Mouse (Mus musculus) left cerebral cortex, adult 2 months (tissue): ENCODE results near the gene Pik3ap1. TPM values are rescaled to one million over a fixed set of nuclear protein-coding genes. Genes with fewer than 3 reads are reported as not detected.
"Not testable (repeated sequence)": the region's sequence is repeated elsewhere in the genome, so short reads cannot be mapped to it uniquely, and the experiment has no call there.

Experiments used
- DNase-seq, 2 experiments: peaks; one replicate each; pipeline ENCODE4 v3.0.0; 2021 to 2022; ENCODE audit warnings: low spot score in 2 of 2, mixed read lengths in 1 of 2; ENCODE audit errors: extremely low spot score in 1 of 2
- H3K27ac ChIP-seq: fragments of 200-600 bp; 2 replicates; pipeline ENCODE4 v1.8.1; 2022
- H3K4me3 ChIP-seq: fragments of 200-600 bp; 2 replicates; pipeline ENCODE4 v1.8.1; 2022
- CTCF ChIP-seq: fragments of 200-600 bp; IDR thresholded peaks from 2 replicates; pipeline ENCODE4 v1.8.1; 2022; ENCODE audit warnings: antibody characterized with exemption, mild to moderate bottlenecking, moderate library complexity
- intact Hi-C: fragments of 180-260 bp; cut with DNase I; formaldehyde crosslinking; loops from one replicate; pipeline ENCODE4 v1.15.1; 2025
- total RNA-seq, 2 experiments: library from RNA; stranded (reverse); gene quantifications; 2 replicates each; pipeline ENCODE4 v1.2.3; 2021

Pik3ap1 gene
- total RNA-seq, 2 experiments from 2014 or later, result 2.4 to 2.5 TPM

- intact Hi-C loops, result loop anchor here (10.0 kb wide), 1 partner anchor 264 kb away; the partner anchor contains the start of gene Gm340
- no peak for DNase-seq
Observed at GRCm38 (mm10) chr19:41321149-41321548, 63.8 kb downstream of the Pik3ap1 start.

GRCm38 (mm10) chr19:41317315-41318095 is 67.4 kb downstream of the Pik3ap1 start:
- intact Hi-C loops, result loop anchor here (1.0 to 5.0 kb wide), 3 partner anchors 70 to 445 kb away; partner anchors contain the start of gene Pik3ap1
- Histone ChIP-seq H3K27ac (no peak overlapping the region), H3K4me3 (no peak overlapping the region)
- peak; percentile 46 to 61 for DNase-seq
- TF ChIP-seq CTCF, result peak; percentile 61

More at GRCm38 (mm10) chr19:41321149-41321548, 63.8 kb downstream of the Pik3ap1 start:
- Histone ChIP-seq H3K4me3 (no peak overlapping the region), H3K27ac (no peak overlapping the region; the same call in 1 of the 2 replicates)
- no peak for TF ChIP-seq CTCF

- no peak overlapping the region for H3K4me3 ChIP-seq
- no peak for DNase-seq
- intact Hi-C loops, result loop anchor here (5.0 kb wide), 2 partner anchors 73 to 448 kb away; partner anchors contain the start of gene Pik3ap1
Observed at GRCm38 (mm10) chr19:41314696-41315095, 70.2 kb downstream of the Pik3ap1 start.

GRCm38 (mm10) chr19:41313663-41314062 is 71.2 kb downstream of the Pik3ap1 start:
- Histone ChIP-seq H3K27ac (no peak overlapping the region), H3K4me3 (no peak overlapping the region)
- peak; percentile 66 for TF ChIP-seq CTCF
- intact Hi-C loops, result no loop called here
- no peak for DNase-seq

More at GRCm38 (mm10) chr19:41314696-41315095, 70.2 kb downstream of the Pik3ap1 start:
- TF ChIP-seq CTCF, result no peak
- no peak overlapping the region for H3K27ac ChIP-seq

GRCm38 (mm10) chr19:41312587-41312986 is 72.3 kb downstream of the Pik3ap1 start:
- DNase-seq, H3K4me3 ChIP-seq, H3K27ac ChIP-seq, intact Hi-C loops: not testable (repeated sequence)

GRCm38 (mm10) chr19:41312027-41312426 is 72.9 kb downstream of the Pik3ap1 start:
- no peak overlapping the region for H3K27ac ChIP-seq
- H3K4me3 ChIP-seq, result no peak overlapping the region
- no peak for DNase-seq
- TF ChIP-seq CTCF, result no peak
- intact Hi-C loops, result no loop called here

- intact Hi-C loops, result no loop called here
- TF ChIP-seq CTCF, result no peak
- peak in 1 of 2 experiments; percentile 15 for DNase-seq
- peak overlapping the region; percentile 35 for H3K4me3 ChIP-seq
- H3K27ac ChIP-seq, result no peak overlapping the region
Observed at GRCm38 (mm10) chr19:41310971-41311703, 73.8 kb downstream of the Pik3ap1 start.

GRCm38 (mm10) chr19:41303933-41304332 is 81.0 kb downstream of the Pik3ap1 start:
- Histone ChIP-seq H3K27ac (no peak overlapping the region), H3K4me3 (no peak overlapping the region)
- intact Hi-C loops, result no loop called here
- no peak for TF ChIP-seq CTCF
- DNase-seq, result no peak

- no peak overlapping the region for H3K27ac ChIP-seq
- intact Hi-C loops, result no loop called here
- H3K4me3 ChIP-seq, result no peak overlapping the region
- no peak for TF ChIP-seq CTCF
- DNase-seq, result no peak
Observed at GRCm38 (mm10) chr19:41303433-41303832, 81.5 kb downstream of the Pik3ap1 start.

- Histone ChIP-seq H3K4me3 (no peak overlapping the region), H3K27ac (no peak overlapping the region)
- DNase-seq, result no peak
- intact Hi-C loops, result no loop called here
- TF ChIP-seq CTCF, result no peak
Observed at GRCm38 (mm10) chr19:41301856-41302255, 83.0 kb downstream of the Pik3ap1 start.

- DNase-seq, result no peak
- no peak overlapping the region for H3K27ac ChIP-seq
- H3K4me3 ChIP-seq, result no peak overlapping the region
- intact Hi-C loops, result no loop called here
- TF ChIP-seq CTCF, result no peak
Observed at GRCm38 (mm10) chr19:41299446-41299845, 85.5 kb downstream of the Pik3ap1 start.
